Mouse (Mus musculus) heart, embryonic 14.5 days (tissue): ENCODE results near the gene Palld. TPM values are rescaled to one million over a fixed set of nuclear protein-coding genes. Genes with fewer than 3 reads are reported as not detected.

Source experiments
- ATAC-seq: fragments of 200-750 bp; cut with Nextera tagmentation; 2 replicates; pipeline ENCODE4 v1.8.0; 2017; ENCODE audit warnings: low read depth, moderate TSS enrichment; ENCODE audit not compliant: insufficient number of reproducible peaks, insufficient read depth, low FRiP score
- H3K27ac ChIP-seq, 2 experiments: fragments of 200-500 bp in 1 of 2; fragments of 300-500 bp in 1 of 2; sonication (generic) in 1 of 2; replicated peaks in 1 of 2; 2 replicates each; pipeline ENCODE4 v1.5.1; 2012 to 2014; ENCODE audit warnings: low read depth in 2 of 2, low read length in 2 of 2, control low read depth in 1 of 2, mild to moderate bottlenecking in 1 of 2, mixed read lengths in 1 of 2; ENCODE audit not compliant: control insufficient read depth in 1 of 2, insufficient read depth in 1 of 2
- H3K27me3 ChIP-seq: fragments of 300-500 bp; sonication (generic); 2 replicates; pipeline ENCODE4 v1.6.1; 2014; ENCODE audit warnings: mild to moderate bottlenecking, low read length, control low read depth; ENCODE audit not compliant: control insufficient read depth, insufficient read depth
- H3K36me3 ChIP-seq: fragments of 300-500 bp; sonication (generic); 2 replicates; pipeline ENCODE4 v1.6.1; 2014; ENCODE audit warnings: mild to moderate bottlenecking, control low read depth, low read length, mixed read lengths; ENCODE audit not compliant: control insufficient read depth, insufficient read depth
- H3K4me1 ChIP-seq, 2 experiments: fragments of 200-500 bp in 1 of 2; fragments of 300-500 bp in 1 of 2; sonication (generic) in 1 of 2; 2 replicates each; pipeline ENCODE4 v1.6.1; 2012 to 2014; ENCODE audit warnings: low read length in 2 of 2, control low read depth in 1 of 2, mixed read lengths in 1 of 2; ENCODE audit not compliant: control insufficient read depth in 2 of 2, insufficient read depth in 2 of 2
- H3K4me2 ChIP-seq: fragments of 300-500 bp; sonication (generic); 2 replicates; pipeline ENCODE4 v1.6.1; 2014; ENCODE audit warnings: mild to moderate bottlenecking, low read length
- H3K4me3 ChIP-seq, 2 experiments: fragments of 200-500 bp in 1 of 2; fragments of 300-500 bp in 1 of 2; sonication (generic) in 1 of 2; 2 replicates each; pipeline ENCODE4 v1.5.1; 2012 to 2014; ENCODE audit warnings: low read length in 2 of 2, mild to moderate bottlenecking in 2 of 2, control low read depth in 1 of 2, low read depth in 1 of 2, moderate library complexity in 1 of 2; ENCODE audit not compliant: control insufficient read depth in 1 of 2, insufficient read depth in 1 of 2
- H3K9ac ChIP-seq: fragments of 300-500 bp; sonication (generic); 2 replicates; pipeline ENCODE4 v1.6.1; 2014; ENCODE audit warnings: mild to moderate bottlenecking, low read length
- H3K9me3 ChIP-seq: fragments of 300-500 bp; sonication (generic); 2 replicates; pipeline ENCODE4 v1.6.1; 2016; ENCODE audit warnings: low read length, control low read depth; ENCODE audit not compliant: control insufficient read depth
- WGBS: fragments of 180-500 bp; shearing (Covaris S2); extraction: QIAGEN DNeasy Blood & Tissue Kit; methylation state at CpG from one replicate; pipeline ENCODE4 v1.1.7; 2014; 5-methylcytosine and 5-hydroxymethylcytosine counted together
- polyA plus RNA-seq: library from polyadenylated mRNA; unstranded; fragments of >200 nt; fragmentation: Nextera tagmentation; extraction: Ambion mirVana; gene quantifications from 2 replicates; pipeline ENCODE4 v1.2.1, GENCODE M21; 2014

The Palld gene
- polyA plus RNA-seq, 1 experiment from 2014 or later: 187 TPM

DNA sequence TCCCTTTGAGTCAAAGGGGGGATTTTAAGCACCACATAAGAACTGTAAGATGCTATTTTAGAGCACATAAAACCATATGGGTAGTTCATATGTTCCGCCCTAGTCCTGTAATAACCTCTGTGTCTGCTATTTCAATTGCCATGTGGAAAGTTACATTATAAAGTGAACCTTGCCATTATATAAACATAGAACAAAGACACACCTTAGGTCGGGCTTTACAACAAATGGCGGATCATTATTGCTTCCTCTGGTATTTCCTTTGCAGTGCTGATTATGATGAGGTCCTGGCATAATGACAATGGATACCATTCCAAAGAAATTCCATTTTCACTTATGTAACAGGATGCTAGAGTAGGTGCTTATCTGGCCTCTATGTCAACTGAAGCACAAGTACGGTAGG, 70.5 kb downstream of the Palld start:
- no peak for ATAC-seq
- peaks cover 7 to 43% of the 10 kb centered on the region in 2 experiments for H3K4me1 ChIP-seq

DNA sequence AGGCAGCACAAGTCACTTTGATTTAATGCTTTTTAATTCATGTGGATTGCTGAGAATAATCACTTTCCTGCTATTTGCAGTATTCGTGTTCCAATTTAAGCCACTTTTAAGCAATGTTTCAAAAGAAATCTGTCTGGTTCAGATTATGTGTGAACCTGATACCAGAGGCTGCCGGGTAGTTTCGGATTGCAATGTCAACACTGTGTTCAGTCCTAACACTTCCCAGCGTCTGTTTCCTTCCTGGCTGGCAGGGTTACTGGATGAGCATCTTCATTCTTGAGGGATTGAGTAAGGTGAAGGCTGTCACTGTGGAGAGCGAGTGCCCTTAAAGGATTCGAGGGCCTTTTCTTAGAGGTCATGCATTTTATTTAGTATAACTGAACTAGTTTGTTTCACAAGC, 71.7 kb downstream of the Palld start:
- H3K27ac ChIP-seq: 0 out of 4 replicates have a peak overlapping the region, but pooled peaks of 1 of the 2 experiments have one; percentile 16
- ATAC-seq: 0 out of 2 replicates have a peak, but pooled peaks have one; percentile 28
- H3K4me1 ChIP-seq: peaks cover 7 to 43% of the 10 kb centered on the region in 2 experiments

More for the DNA sequence above, 70.5 kb downstream of the Palld start:
- no peak overlapping the region for H3K4me2 ChIP-seq
- 0 out of 4 replicates have a peak overlapping the region, but pooled peaks of 1 of the 2 experiments have one; percentile 16 for H3K27ac ChIP-seq
- peaks cover 14% of the 10 kb centered on the region for H3K36me3 ChIP-seq
- H3K9me3 ChIP-seq: no peaks in the 10 kb centered on the region
- H3K27me3 ChIP-seq: no peaks in the 10 kb centered on the region
- WGBS: 52% methylated on average over 4 of the region's 4 CpGs
- H3K9ac ChIP-seq: no peak overlapping the region
- no peak overlapping the region for H3K4me3 ChIP-seq

DNA sequence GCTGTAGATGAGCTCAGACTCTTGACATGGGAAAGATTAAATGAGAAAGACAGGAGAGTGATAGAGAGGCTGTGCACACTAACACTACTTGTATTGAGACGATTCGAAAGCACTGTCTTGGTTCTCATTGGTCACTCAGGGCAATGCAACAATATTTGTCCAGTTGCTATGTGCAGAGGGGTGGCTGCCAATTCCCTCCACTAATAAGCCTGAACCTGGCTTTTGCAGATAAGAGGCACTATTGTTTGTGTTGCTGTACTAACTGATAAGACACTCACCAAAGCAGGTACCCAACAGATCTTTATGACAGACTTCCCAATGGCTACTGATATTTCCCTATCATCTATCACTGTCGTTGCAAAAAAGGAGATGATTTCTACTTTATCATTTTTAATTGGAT, 77.9 kb downstream of the Palld start:
- Histone ChIP-seq H3K4me3 (no peak overlapping the region), H3K9ac (no peak overlapping the region), H3K27ac (no peak overlapping the region), H3K27me3 (no peaks in the 10 kb centered on the region), H3K36me3 (peaks cover 14% of the 10 kb centered on the region), H3K4me1 (peaks cover 2 to 37% of the 10 kb centered on the region in 2 experiments; a peak in 3 of 4 replicates), H3K9me3 (no peaks in the 10 kb centered on the region), H3K4me2 (no peak overlapping the region)
- no peak for ATAC-seq
- 34% methylated on average over 3 of the region's 3 CpGs for WGBS

More for the DNA sequence above, 71.7 kb downstream of the Palld start:
- 26% methylated on average over 6 of the region's 6 CpGs for WGBS
- H3K9ac ChIP-seq: no peak overlapping the region
- H3K9me3 ChIP-seq: no peaks in the 10 kb centered on the region
- no peak overlapping the region for H3K4me3 ChIP-seq
- H3K36me3 ChIP-seq: peaks cover 14% of the 10 kb centered on the region
- no peak overlapping the region for H3K4me2 ChIP-seq
- H3K27me3 ChIP-seq: no peaks in the 10 kb centered on the region

DNA sequence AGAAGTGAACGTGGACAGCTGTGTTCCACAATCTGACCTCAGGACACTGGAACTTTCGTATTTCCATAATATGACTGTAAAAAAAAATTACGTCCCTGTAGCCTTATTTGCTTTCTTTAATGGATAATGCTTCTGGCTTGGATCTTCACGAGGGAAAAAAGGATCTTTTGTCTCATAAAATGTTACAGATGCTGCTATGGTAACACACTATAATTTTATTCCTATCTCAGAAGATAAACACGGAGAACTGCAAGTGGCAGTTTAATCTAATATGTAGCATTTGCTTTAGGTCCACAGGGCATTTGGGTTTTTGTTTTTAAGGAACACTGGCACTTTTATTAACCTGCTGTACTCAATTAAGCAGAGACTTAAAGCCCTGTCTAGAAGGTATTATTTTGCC, 79.3 kb downstream of the Palld start:
- Histone ChIP-seq H3K9me3 (no peaks in the 10 kb centered on the region), H3K27ac (no peak overlapping the region), H3K27me3 (no peaks in the 10 kb centered on the region), H3K4me2 (no peak overlapping the region), H3K4me1 (peaks cover 2 to 37% of the 10 kb centered on the region in 2 experiments; a peak in 3 of 4 replicates), H3K4me3 (no peak overlapping the region), H3K36me3 (peaks cover 17% of the 10 kb centered on the region), H3K9ac (no peak overlapping the region)
- WGBS: 65% methylated on average over 5 of the region's 5 CpGs
- no peak for ATAC-seq

DNA sequence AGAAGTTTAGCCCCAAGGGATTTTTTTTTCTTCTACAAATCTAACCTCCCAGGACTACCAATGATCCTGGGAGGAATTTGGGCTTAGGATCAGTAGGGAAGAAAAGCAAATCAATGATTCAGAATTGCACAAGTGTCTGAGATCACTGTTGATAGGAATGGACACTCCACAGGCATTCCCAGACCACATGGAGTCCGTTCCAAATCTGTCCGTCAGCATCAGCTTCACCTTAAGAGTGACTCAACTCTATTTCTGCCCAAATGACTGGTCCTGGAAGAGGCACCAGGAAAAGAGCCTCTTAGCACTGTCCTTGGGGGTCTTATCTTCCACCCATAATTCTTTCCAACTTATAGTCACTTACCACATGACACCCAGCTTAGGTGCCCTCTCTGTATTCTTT, 98.7 kb downstream of the Palld start:
- Histone ChIP-seq H3K4me2 (no peak overlapping the region), H3K9ac (no peak overlapping the region), H3K36me3 (peaks cover 3% of the 10 kb centered on the region), H3K4me3 (no peak overlapping the region), H3K4me1 (peaks cover 0 to 32% of the 10 kb centered on the region in 2 experiments; a peak in 3 of 4 replicates), H3K9me3 (no peaks in the 10 kb centered on the region), H3K27me3 (no peaks in the 10 kb centered on the region), H3K27ac (peak overlapping the region in 1 of 2 experiments; percentile 28; a peak in 2 of 4 replicates)
- 34% methylated on average over 2 of the region's 2 CpGs for WGBS
- no peak for ATAC-seq

DNA sequence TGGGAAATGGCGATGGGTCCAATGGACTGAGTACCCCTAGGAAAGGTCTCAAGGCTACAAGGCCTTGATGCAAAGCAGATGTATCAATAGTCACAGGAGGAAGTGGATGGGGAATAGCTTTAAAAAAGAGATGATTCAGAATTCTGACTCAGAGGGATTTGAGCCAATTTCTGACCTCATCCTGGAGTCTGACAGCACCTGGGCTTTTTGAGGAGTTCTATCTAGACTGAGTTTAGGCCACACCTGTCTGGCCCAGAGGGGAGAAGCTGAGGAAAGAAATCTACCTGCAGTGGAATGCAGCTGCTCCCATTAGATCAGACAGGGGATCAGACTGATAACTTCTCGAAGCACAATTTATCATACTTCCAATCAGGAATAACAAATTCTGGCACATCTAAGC, 99.7 kb downstream of the Palld start:
- H3K4me3 ChIP-seq: no peak overlapping the region
- no peaks in the 10 kb centered on the region for H3K27me3 ChIP-seq
- no peak for ATAC-seq
- H3K9ac ChIP-seq: no peak overlapping the region
- H3K36me3 ChIP-seq: peaks cover 3% of the 10 kb centered on the region
- no peaks in the 10 kb centered on the region for H3K9me3 ChIP-seq
- 69% methylated on average over 2 of the region's 2 CpGs for WGBS
- H3K4me1 ChIP-seq: peaks cover 0 to 33% of the 10 kb centered on the region in 2 experiments; a peak in 3 of 4 replicates
- no peak overlapping the region for H3K4me2 ChIP-seq
- no peak overlapping the region for H3K27ac ChIP-seq

DNA sequence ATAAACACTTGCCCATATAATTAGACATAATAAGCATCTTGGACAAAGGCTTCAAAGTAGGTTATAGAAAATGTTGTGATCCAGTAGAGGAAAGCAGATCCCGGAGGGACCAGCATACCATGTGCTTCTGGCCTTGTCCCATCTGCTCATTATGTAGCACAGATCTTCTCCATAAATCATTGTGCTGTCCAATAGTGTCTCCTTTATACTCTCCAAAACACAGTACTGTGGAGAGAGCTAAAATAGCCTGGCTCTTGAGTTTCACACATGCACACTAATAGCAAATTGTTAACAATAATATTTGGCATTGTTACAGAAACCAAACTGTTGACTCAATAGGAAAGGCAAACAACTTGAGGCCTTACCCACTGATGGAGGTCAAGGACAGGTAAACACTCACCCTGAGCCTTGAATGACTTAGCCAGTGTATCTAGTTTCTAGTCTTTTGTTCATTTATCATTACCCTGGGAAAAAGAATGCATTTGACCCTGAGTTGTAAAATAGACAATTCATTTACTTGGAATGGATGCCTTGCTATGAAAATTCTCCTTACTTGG, 105.0 kb downstream of the Palld start:
- ATAC-seq: no peak
- no peak overlapping the region for H3K27ac ChIP-seq
- H3K4me1 ChIP-seq: peaks cover 0 to 25% of the 10 kb centered on the region in 2 experiments; a peak in 2 of 4 replicates
- WGBS: 74% methylated on average over 1 of the region's 1 CpGs
- H3K36me3 ChIP-seq: no peaks in the 10 kb centered on the region
- no peak overlapping the region for H3K4me3 ChIP-seq
- H3K27me3 ChIP-seq: no peaks in the 10 kb centered on the region
- no peaks in the 10 kb centered on the region for H3K9me3 ChIP-seq
- H3K4me2 ChIP-seq: no peak overlapping the region
- H3K9ac ChIP-seq: no peak overlapping the region
